Mouse (Mus musculus) neural tube, embryonic 13.5 days (tissue): Measurements from ENCODE around the gene Olfr1555-ps1. TPM values are rescaled to one million over a fixed set of nuclear protein-coding genes. Genes with fewer than 3 reads are reported as not detected.
"Not testable (repeated sequence)": the region's sequence is repeated elsewhere in the genome, so short reads cannot be mapped to it uniquely, and the experiment has no call there.

Experiments used
- ATAC-seq: fragments of 200-750 bp; cut with Nextera tagmentation; 2 replicates; pipeline ENCODE4 v1.8.0; 2017; ENCODE audit warnings: low read depth, mild to moderate bottlenecking, moderate TSS enrichment, moderate library complexity
- H3K27ac ChIP-seq: fragments of 300-500 bp; sonication (generic); replicated peaks from 2 replicates; pipeline ENCODE4 v1.5.1; 2015; ENCODE audit warnings: moderate library complexity, mild to moderate bottlenecking, inconsistent platforms
- H3K27me3 ChIP-seq: fragments of 300-500 bp; sonication (generic); 2 replicates; pipeline ENCODE4 v1.6.1; 2015; ENCODE audit warnings: mild to moderate bottlenecking, inconsistent platforms
- H3K36me3 ChIP-seq: fragments of 300-500 bp; sonication (generic); 2 replicates; pipeline ENCODE4 v1.6.1; 2015; ENCODE audit warnings: mild to moderate bottlenecking, inconsistent platforms
- H3K4me1 ChIP-seq: fragments of 300-500 bp; sonication (generic); replicated peaks from 2 replicates; pipeline ENCODE4 v1.6.1; 2015; ENCODE audit warnings: inconsistent platforms
- H3K4me2 ChIP-seq: fragments of 300-500 bp; sonication (generic); 2 replicates; pipeline ENCODE4 v1.6.1; 2015; ENCODE audit warnings: inconsistent platforms, mild to moderate bottlenecking, moderate library complexity
- H3K4me3 ChIP-seq: fragments of 300-500 bp; sonication (generic); 2 replicates; pipeline ENCODE4 v1.5.1; 2015; ENCODE audit warnings: mild to moderate bottlenecking, inconsistent platforms
- H3K9ac ChIP-seq: fragments of 300-500 bp; sonication (generic); 2 replicates; pipeline ENCODE4 v1.6.1; 2015; ENCODE audit warnings: moderate library complexity, mild to moderate bottlenecking, inconsistent platforms
- H3K9me3 ChIP-seq: fragments of 300-500 bp; sonication (generic); 2 replicates; pipeline ENCODE4 v1.6.1; 2016; ENCODE audit warnings: inconsistent platforms
- WGBS: fragments of 180-500 bp; shearing (Covaris S2); methylation state at CpG from one replicate; pipeline ENCODE4 v1.1.7; 2015; 5-methylcytosine and 5-hydroxymethylcytosine counted together
- polyA plus RNA-seq: library from polyadenylated mRNA; unstranded; fragments of >200 nt; fragmentation: Nextera tagmentation; extraction: Ambion mirVana; gene quantifications from 2 replicates; pipeline ENCODE4 v1.2.1, GENCODE M21; 2015

Olfr1555-ps1 gene
- polyA plus RNA-seq, result not detected in 2 replicates

DNA sequence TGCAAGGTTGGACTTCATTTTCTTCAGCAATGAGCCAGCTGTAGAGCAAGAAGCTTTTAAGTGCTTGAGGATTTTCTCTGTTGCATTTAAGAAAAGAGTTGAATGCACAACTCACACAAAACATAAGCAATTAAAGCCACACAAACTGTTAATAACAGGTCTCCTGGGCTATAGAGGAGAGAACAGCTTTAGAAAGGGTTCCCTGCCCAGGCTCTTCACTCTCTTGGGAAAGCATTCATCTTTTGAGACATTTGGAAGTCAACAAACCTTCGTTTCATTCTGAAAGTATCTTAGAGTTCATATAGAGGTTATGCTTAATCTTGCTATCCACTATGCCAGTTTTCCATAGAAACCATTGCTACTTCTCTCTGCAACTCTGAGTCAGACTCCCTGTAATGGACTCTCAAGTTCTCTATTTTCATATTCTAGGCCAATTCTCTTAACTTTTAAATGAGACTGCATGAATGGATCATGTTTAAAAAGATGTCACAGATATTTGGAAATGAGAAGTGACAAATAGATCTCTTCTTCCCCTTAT lies at the start of gene Olfr1555-ps1:
Gene Olfr1555-ps1 (minus strand): TSS at position 51 of the 538 bp plus-strand sequence.
- H3K36me3 ChIP-seq, H3K4me3 ChIP-seq, ATAC-seq, H3K4me1 ChIP-seq, H3K27ac ChIP-seq, H3K4me2 ChIP-seq, H3K9ac ChIP-seq, H3K27me3 ChIP-seq, H3K9me3 ChIP-seq: not testable (repeated sequence)
- 66% methylated on average over 1 of the region's 1 CpGs for WGBS

DNA sequence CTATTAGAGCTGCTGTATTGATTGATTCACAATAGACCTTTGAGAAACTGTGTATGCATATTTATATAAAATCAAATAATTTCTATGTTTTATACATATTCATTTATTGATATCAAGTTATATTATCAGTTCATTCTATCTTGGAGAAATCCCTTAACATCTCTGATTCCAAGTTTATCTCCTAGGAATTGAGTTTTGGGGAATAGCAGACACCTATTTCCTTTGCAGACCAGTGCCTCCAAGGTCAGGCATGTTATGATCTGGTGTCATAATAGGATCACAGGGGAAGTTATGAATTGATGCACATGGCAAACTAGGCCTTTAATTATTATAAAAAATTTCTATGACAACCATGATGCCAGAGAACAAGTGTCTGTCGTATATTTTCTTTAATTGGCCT lies 30.4 kb upstream of the Olfr1555-ps1 start, which contains the start of gene Olfr1431:
Gene Olfr1431 (plus strand): TSS at position 301 of the 400 bp plus-strand sequence.
- Histone ChIP-seq H3K27me3 (no peaks in the 10 kb centered on the region), H3K4me3 (no peak within 1 kb of the TSS), H3K36me3 (no peaks in the 10 kb centered on the region), H3K4me1 (no peaks in the 10 kb centered on the region), H3K4me2 (no peak within 1 kb of the TSS), H3K9ac (no peak within 1 kb of the TSS), H3K27ac (no peak within 1 kb of the TSS), H3K9me3 (no peaks in the 10 kb centered on the region)
- WGBS, result 76% methylated on average over 1 of the region's 1 CpGs
- no peak for ATAC-seq

DNA sequence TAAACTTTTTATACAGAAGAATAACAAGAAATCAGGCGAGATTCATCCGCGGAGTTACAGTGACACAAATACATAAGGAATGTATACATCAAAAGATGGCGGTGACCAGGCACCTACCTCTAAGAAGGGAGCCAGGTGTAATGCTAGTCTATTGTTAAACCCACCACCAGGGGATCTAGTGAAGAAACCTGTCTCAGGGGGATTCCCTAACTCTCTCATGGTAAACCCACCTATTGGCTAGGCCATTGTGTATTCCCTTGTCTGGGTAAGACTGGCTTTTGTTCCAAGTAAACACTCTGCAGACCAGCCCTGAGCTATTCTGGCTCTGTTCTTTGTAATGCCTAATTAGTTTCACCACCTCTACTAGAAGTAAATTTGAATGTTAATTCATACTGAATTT lies 29.2 kb upstream of the Olfr1555-ps1 start:
- not testable (repeated sequence) for H3K36me3 ChIP-seq, H3K27ac ChIP-seq
- WGBS, result 86% methylated on average over 4 of the region's 4 CpGs

GRCm38 (mm10) chr19:12175431-12175830 lies 5.5 kb upstream of the Olfr1555-ps1 start:
- H3K36me3 ChIP-seq, H3K9ac ChIP-seq, ATAC-seq, H3K27me3 ChIP-seq, H3K4me3 ChIP-seq, H3K4me2 ChIP-seq, H3K4me1 ChIP-seq, H3K9me3 ChIP-seq, H3K27ac ChIP-seq: not testable (repeated sequence)
- 85% methylated on average over 5 of the region's 5 CpGs for WGBS

More for the DNA sequence above, 29.2 kb upstream of the Olfr1555-ps1 start:
- H3K4me2 ChIP-seq, H3K9ac ChIP-seq, H3K4me3 ChIP-seq, H3K9me3 ChIP-seq, H3K4me1 ChIP-seq, H3K27me3 ChIP-seq, ATAC-seq: not testable (repeated sequence)

DNA sequence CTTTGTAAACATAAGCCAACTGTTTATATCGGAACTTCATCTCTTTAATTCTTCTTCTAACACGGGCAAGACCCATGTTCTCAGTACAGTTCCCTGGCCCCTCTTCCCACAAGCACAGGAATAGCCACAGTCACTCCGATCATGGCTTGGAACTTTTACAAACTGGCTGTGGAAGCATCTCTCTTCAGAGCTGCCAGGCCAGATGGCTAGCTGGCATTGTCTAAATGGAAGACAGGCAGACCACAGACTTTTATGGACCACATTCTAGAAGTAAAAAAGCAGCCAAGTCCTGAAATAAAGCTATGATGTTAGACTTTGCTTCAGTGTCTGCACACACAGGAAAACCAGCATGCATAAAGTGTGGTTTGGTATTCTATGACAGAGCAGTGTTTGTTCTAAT lies 24.5 kb downstream of the Olfr1555-ps1 start:
- 91% methylated on average over 3 of the region's 3 CpGs for WGBS
- no peak overlapping the region for H3K4me3 ChIP-seq
- H3K4me1 ChIP-seq, result no peaks in the 10 kb centered on the region
- no peak overlapping the region for H3K27ac ChIP-seq
- no peak overlapping the region for H3K4me2 ChIP-seq
- H3K36me3 ChIP-seq, result no peaks in the 10 kb centered on the region
- no peak overlapping the region for H3K9ac ChIP-seq
- H3K9me3 ChIP-seq, result no peaks in the 10 kb centered on the region
- no peaks in the 10 kb centered on the region for H3K27me3 ChIP-seq
- ATAC-seq, result no peak

DNA sequence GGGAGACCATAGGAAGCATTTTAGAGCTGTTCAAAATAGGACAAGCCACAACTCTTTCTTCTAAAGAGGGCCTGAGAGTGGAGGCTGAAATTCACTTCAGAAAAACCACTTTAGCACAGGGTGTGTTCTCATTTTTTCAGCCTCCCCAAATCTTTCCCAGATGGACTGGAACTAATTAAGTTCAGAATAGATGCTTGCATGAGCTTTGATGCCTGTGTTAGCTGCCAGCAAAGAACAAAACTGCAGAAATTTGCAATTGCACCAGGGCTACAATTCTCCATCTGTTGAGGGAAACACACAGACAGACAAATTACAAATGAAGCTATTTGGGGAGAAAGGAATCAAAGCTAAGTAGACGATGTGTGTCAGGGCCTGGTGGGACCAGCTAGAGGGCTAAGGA lies 26.6 kb downstream of the Olfr1555-ps1 start:
- no peak overlapping the region for H3K4me2 ChIP-seq
- H3K36me3 ChIP-seq, result no peaks in the 10 kb centered on the region
- H3K27me3 ChIP-seq, result no peaks in the 10 kb centered on the region
- no peaks in the 10 kb centered on the region for H3K9me3 ChIP-seq
- H3K27ac ChIP-seq, result no peak overlapping the region
- WGBS, result 26% methylated on average over 1 of the region's 1 CpGs
- H3K4me1 ChIP-seq, result no peaks in the 10 kb centered on the region
- H3K4me3 ChIP-seq, result no peak overlapping the region
- no peak for ATAC-seq
- no peak overlapping the region for H3K9ac ChIP-seq

- ATAC-seq, result no peak
- H3K9me3 ChIP-seq, result no peaks in the 10 kb centered on the region
- H3K27me3 ChIP-seq, result no peaks in the 10 kb centered on the region
- H3K4me2 ChIP-seq, result no peak overlapping the region
- no peaks in the 10 kb centered on the region for H3K36me3 ChIP-seq
- H3K27ac ChIP-seq, result no peak overlapping the region
- WGBS, result 27% methylated on average over 2 of the region's 2 CpGs
- no peak overlapping the region for H3K9ac ChIP-seq
- no peaks in the 10 kb centered on the region for H3K4me1 ChIP-seq
- no peak overlapping the region for H3K4me3 ChIP-seq
Measured at GRCm38 (mm10) chr19:12134289-12134688, 35.6 kb downstream of the Olfr1555-ps1 start.

DNA sequence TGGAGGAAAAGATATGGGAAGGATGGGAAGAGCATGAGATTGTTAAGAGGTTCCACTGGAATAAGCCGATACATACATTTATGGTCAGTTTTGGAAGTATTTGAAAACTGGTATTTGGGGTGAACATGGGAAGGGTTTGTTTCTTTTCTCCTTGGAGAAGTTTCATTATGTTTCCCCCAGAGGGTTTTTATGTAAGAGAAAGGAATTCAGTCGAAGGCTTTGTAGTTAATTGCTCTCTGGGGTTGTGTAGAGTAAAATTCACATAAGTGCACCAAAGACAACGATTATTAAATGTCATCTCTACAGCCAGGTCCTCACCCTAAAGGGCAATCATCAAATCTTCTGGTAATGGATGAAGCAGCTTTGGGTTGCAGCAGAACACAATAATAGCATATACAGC lies 46.8 kb downstream of the Olfr1555-ps1 start, which contains the start of gene Olfr76:
Gene Olfr76 (minus strand): TSS at position 101 of the 400 bp plus-strand sequence.
- Histone ChIP-seq H3K4me3 (no peak within 1 kb of the TSS), H3K27me3 (no peaks in the 10 kb centered on the region), H3K9me3 (no peaks in the 10 kb centered on the region), H3K4me2 (no peak within 1 kb of the TSS), H3K4me1 (no peaks in the 10 kb centered on the region), H3K9ac (no peak within 1 kb of the TSS), H3K36me3 (no peaks in the 10 kb centered on the region), H3K27ac (no peak within 1 kb of the TSS)
- 74% methylated on average over 3 of the region's 3 CpGs for WGBS
- no peak for ATAC-seq

DNA sequence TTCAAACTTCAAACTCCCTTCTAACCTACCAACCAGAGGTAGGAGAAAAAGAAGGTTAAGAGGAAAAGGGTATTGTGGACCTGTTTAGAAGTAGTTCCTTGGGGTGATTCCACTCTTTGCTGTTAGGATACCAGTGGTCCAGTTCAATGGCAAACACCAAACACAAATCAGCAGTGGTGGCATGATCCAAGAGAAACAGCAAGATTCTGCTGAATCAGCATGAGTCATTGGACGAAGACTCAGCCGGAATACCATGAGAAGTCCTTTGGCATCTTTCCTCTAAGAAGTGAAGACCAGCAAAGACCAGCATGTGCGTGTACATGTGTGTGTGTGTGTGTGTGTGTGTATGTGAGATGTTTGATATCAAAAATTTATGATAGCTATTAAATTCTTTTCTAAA lies 53.4 kb downstream of the Olfr1555-ps1 start:
- ATAC-seq, result no peak

GRCm38 (mm10) chr19:12115797-12116196 lies 54.1 kb downstream of the Olfr1555-ps1 start, which contains the start of gene Olfr1428:
Gene Olfr1428, minus strand, starts transcription at chr19:12115897.
- Histone ChIP-seq H3K4me3 (no peak within 1 kb of the TSS), H3K27ac (no peak within 1 kb of the TSS), H3K9ac (no peak within 1 kb of the TSS), H3K4me2 (no peak within 1 kb of the TSS), H3K4me1 (no peaks in the 10 kb centered on the region), H3K9me3 (no peaks in the 10 kb centered on the region), H3K27me3 (no peaks in the 10 kb centered on the region), H3K36me3 (no peaks in the 10 kb centered on the region)
- 88% methylated on average over 1 of the region's 1 CpGs for WGBS
- no peak for ATAC-seq

More for the DNA sequence above, 53.4 kb downstream of the Olfr1555-ps1 start:
- Histone ChIP-seq H3K36me3 (no peaks in the 10 kb centered on the region), H3K9ac (no peak overlapping the region), H3K4me3 (no peak overlapping the region), H3K27ac (no peak overlapping the region), H3K4me2 (no peak overlapping the region), H3K4me1 (no peaks in the 10 kb centered on the region), H3K27me3 (no peaks in the 10 kb centered on the region), H3K9me3 (no peaks in the 10 kb centered on the region)
- whole genome bisulfite sequencing, result 93% methylated on average over 3 of the region's 3 CpGs

Other genes with a start within 250 kb of the Olfr1555-ps1 start
- gene Osbp, start 204.2 kb downstream of the Olfr1555-ps1 start, polyA plus RNA-seq, result 4.5 and 4.7 TPM in 2 replicates
- not detected in 2 replicates for gene Olfr1423, start 128.8 kb downstream of the Olfr1555-ps1 start, polyA plus RNA-seq
- gene Olfr1424, start 107.4 kb downstream of the Olfr1555-ps1 start, polyA plus RNA-seq, result not detected in 2 replicates
- gene Olfr1425, start 92.4 kb downstream of the Olfr1555-ps1 start, polyA plus RNA-seq, result not detected in 2 replicates
- not detected in 2 replicates for gene Olfr1426, start 78.1 kb downstream of the Olfr1555-ps1 start, polyA plus RNA-seq
- gene Olfr1427, start 66.8 kb downstream of the Olfr1555-ps1 start, polyA plus RNA-seq, result not detected in 2 replicates
- gene Olfr1428, start 54.2 kb downstream of the Olfr1555-ps1 start, polyA plus RNA-seq, result not detected in 2 replicates
- gene Olfr76, start 46.9 kb downstream of the Olfr1555-ps1 start, polyA plus RNA-seq, result not detected in 2 replicates
- not detected in 2 replicates for gene Olfr1431, start 30.5 kb upstream of the Olfr1555-ps1 start, polyA plus RNA-seq
- gene Olfr1432, start 62.5 kb upstream of the Olfr1555-ps1 start, polyA plus RNA-seq, result not detected in 2 replicates
- gene Olfr262, start 71.5 kb upstream of the Olfr1555-ps1 start, polyA plus RNA-seq, result not detected in 2 replicates
- not detected in 2 replicates for gene Olfr235, start 90.9 kb upstream of the Olfr1555-ps1 start, polyA plus RNA-seq
- not detected in 2 replicates for gene Olfr1434, start 109.7 kb upstream of the Olfr1555-ps1 start, polyA plus RNA-seq
- gene Olfr1436, start 129.0 kb upstream of the Olfr1555-ps1 start, polyA plus RNA-seq, result not detected in 2 replicates
- gene Olfr1437, start 155.0 kb upstream of the Olfr1555-ps1 start, polyA plus RNA-seq, result not detected in 2 replicates
- not detected in 2 replicates for gene Olfr1438-ps1, start 165.8 kb upstream of the Olfr1555-ps1 start, polyA plus RNA-seq
- not detected in 2 replicates for gene Olfr1440, start 217.2 kb upstream of the Olfr1555-ps1 start, polyA plus RNA-seq
- not detected in 2 replicates for gene Olfr1441, start 247.3 kb upstream of the Olfr1555-ps1 start, polyA plus RNA-seq